Mouse (Mus musculus) hindbrain, embryonic 14.5 days (tissue): ENCODE data around the gene Klhl6. TPM values are rescaled to one million over a fixed set of nuclear protein-coding genes. Genes with fewer than 3 reads are reported as not detected.

ENCODE experiments used
- ATAC-seq: fragments of 200-750 bp; cut with Nextera tagmentation; 2 replicates; pipeline ENCODE4 v1.8.0; 2017; ENCODE audit warnings: moderate number of reproducible peaks, mild to moderate bottlenecking, moderate TSS enrichment, moderate library complexity; ENCODE audit not compliant: low FRiP score
- DNase-seq: peaks from one replicate; pipeline ENCODE4 v3.0.0-alpha.2; 2015; ENCODE audit warnings: low spot score
- H3K27ac ChIP-seq: fragments of 300-500 bp; sonication (generic); 2 replicates; pipeline ENCODE4 v1.5.1; 2014; ENCODE audit warnings: mild to moderate bottlenecking, moderate library complexity
- H3K27me3 ChIP-seq: fragments of 300-500 bp; sonication (generic); 2 replicates; pipeline ENCODE4 v1.6.1; 2014; ENCODE audit warnings: mild to moderate bottlenecking, low read length, mixed read lengths; ENCODE audit not compliant: control insufficient read depth, insufficient read depth
- H3K36me3 ChIP-seq: fragments of 300-500 bp; sonication (generic); replicated peaks from 2 replicates; pipeline ENCODE4 v1.6.1; 2014; ENCODE audit not compliant: control insufficient read depth, insufficient read depth
- H3K4me1 ChIP-seq: fragments of 300-500 bp; sonication (generic); replicated peaks from 2 replicates; pipeline ENCODE4 v1.6.1; 2014; ENCODE audit warnings: antibody characterized with exemption, low read length, mixed read lengths; ENCODE audit not compliant: control insufficient read depth, insufficient read depth
- H3K4me2 ChIP-seq: fragments of 300-500 bp; sonication (generic); replicated peaks from 2 replicates; pipeline ENCODE4 v1.6.1; 2014; ENCODE audit warnings: mild to moderate bottlenecking, moderate library complexity
- H3K4me3 ChIP-seq: fragments of 300-500 bp; sonication (generic); replicated peaks from 2 replicates; pipeline ENCODE4 v1.5.1; 2014; ENCODE audit warnings: mild to moderate bottlenecking, low read length
- H3K9ac ChIP-seq: fragments of 300-500 bp; sonication (generic); 2 replicates; pipeline ENCODE4 v1.6.1; 2014
- H3K9me3 ChIP-seq: fragments of 300-500 bp; sonication (generic); 2 replicates; pipeline ENCODE4 v1.6.1; 2016; ENCODE audit warnings: low read length; ENCODE audit not compliant: control insufficient read depth
- WGBS: fragments of 180-500 bp; shearing (Covaris S2); extraction: QIAGEN DNeasy Blood & Tissue Kit; methylation state at CpG from one replicate; pipeline ENCODE4 v1.1.7; 2014; 5-methylcytosine and 5-hydroxymethylcytosine counted together
- polyA plus RNA-seq: library from polyadenylated mRNA; unstranded; fragments of >200 nt; fragmentation: Nextera tagmentation; extraction: Ambion mirVana; gene quantifications from 2 replicates; pipeline ENCODE4 v1.2.1, GENCODE M21; 2014

Gene Klhl6
- polyA plus RNA-seq, 1 experiment from 2014 or later, result 3.7 TPM

GRCm38 (mm10) chr16:19975432-19975831 lies 7.4 kb downstream of the Klhl6 start:
- no peak for ATAC-seq

GRCm38 (mm10) chr16:19973480-19973879 lies 9.4 kb downstream of the Klhl6 start:
- ATAC-seq (no peak), DNase-seq (no peak)
- Histone ChIP-seq H3K27me3 (no peaks in the 10 kb centered on the region), H3K36me3 (no peaks in the 10 kb centered on the region), H3K4me2 (no peak overlapping the region), H3K9ac (no peak overlapping the region), H3K4me3 (no peak overlapping the region), H3K27ac (no peak overlapping the region), H3K4me1 (no peaks in the 10 kb centered on the region), H3K9me3 (no peaks in the 10 kb centered on the region)
- WGBS, result 100% methylated on average over 1 of the region's 1 CpGs

More at GRCm38 (mm10) chr16:19975432-19975831, 7.4 kb downstream of the Klhl6 start:
- no peak for DNase-seq
- Histone ChIP-seq H3K4me2 (no peak overlapping the region), H3K9ac (no peak overlapping the region), H3K4me1 (no peaks in the 10 kb centered on the region), H3K4me3 (no peak overlapping the region), H3K9me3 (no peaks in the 10 kb centered on the region), H3K36me3 (no peaks in the 10 kb centered on the region), H3K27me3 (no peaks in the 10 kb centered on the region), H3K27ac (no peak overlapping the region)
- WGBS, result 91% methylated on average over 4 of the region's 4 CpGs

DNA sequence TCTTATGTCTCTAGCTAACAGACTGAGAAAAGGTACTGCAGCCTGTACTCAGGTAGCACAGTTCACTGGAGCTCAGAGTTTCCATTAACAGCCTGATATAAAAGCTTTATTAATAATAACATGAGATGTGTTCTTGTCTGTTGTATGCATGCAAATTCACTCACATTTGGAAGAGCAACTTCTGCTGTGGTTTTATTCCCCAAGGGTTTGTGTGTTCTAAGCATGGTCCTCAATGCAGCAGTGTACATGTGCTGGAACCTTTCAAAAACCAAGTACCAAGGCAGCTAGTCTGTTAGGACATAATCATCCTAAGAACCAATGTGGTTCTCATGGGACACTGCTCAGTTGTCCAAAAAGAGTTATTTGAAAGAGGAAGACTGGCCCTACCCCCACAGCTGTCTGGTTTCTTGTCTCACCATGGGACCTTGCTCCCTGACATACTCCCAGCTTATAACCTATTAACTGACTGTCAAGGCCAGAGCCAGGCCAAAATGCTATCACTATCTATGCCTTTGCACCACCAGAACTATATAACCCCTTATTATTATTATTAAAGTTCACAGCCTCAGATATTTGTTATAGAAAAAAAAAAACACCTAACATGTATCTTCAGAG lies 10.0 kb downstream of the Klhl6 start:
- Histone ChIP-seq H3K27me3 (no peaks in the 10 kb centered on the region), H3K4me1 (no peaks in the 10 kb centered on the region), H3K36me3 (no peaks in the 10 kb centered on the region), H3K9ac (no peak overlapping the region), H3K27ac (no peak overlapping the region), H3K4me3 (no peak overlapping the region), H3K4me2 (no peak overlapping the region), H3K9me3 (no peaks in the 10 kb centered on the region)
- no peak for DNase-seq
- no peak for ATAC-seq

DNA sequence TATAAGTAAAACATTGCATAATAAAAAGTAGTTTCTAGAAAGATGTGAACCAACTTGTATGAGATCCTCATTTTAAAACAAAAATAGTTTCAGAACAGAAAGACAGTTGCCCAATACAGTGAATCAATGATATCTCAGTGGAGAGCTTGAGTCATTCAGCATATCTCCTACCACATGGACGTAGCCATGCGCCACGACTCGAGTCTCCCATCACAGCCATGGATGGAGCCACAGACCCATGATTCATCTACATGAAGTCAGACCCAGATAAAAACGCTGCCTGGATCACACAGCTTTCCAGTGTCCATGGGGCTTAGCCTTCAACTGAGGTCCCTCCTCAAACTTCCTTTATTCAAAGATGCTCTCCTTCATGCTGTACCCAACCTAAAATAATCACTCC lies 13.3 kb downstream of the Klhl6 start:
- Histone ChIP-seq H3K9me3 (no peaks in the 10 kb centered on the region), H3K9ac (no peak overlapping the region), H3K27me3 (no peaks in the 10 kb centered on the region), H3K4me3 (no peak overlapping the region), H3K4me2 (no peak overlapping the region), H3K4me1 (no peaks in the 10 kb centered on the region), H3K36me3 (no peaks in the 10 kb centered on the region), H3K27ac (no peak overlapping the region)
- WGBS, result 90% methylated on average over 5 of the region's 5 CpGs
- DNase-seq, result no peak
- ATAC-seq, result no peak

DNA sequence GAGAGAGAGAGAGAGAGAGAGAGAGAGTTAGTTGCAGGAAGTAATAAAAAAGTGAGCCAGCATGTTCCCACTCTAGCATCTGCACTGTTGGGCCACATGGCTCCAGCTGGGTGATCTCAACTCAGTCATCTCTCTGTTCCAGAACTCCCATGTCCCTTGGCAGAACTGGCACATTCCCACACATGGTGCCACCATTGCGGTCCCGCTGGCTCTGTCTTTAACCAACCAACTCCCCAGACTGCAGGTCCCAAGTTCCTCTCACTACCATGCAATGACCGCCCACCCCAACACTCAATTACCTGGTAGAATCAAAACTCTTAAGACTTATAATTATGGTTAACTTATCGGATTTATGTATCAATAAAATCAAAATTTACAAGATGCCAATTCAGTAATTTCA lies 14.2 kb downstream of the Klhl6 start:
- Histone ChIP-seq H3K9me3 (no peaks in the 10 kb centered on the region), H3K36me3 (no peaks in the 10 kb centered on the region), H3K9ac (no peak overlapping the region), H3K4me1 (no peaks in the 10 kb centered on the region), H3K27ac (no peak overlapping the region), H3K4me3 (no peak overlapping the region), H3K27me3 (no peaks in the 10 kb centered on the region), H3K4me2 (no peak overlapping the region)
- ATAC-seq (no peak), DNase-seq (no peak)
- WGBS, result 96% methylated on average over 4 of the region's 4 CpGs

GRCm38 (mm10) chr16:19967897-19968392 lies 14.9 kb downstream of the Klhl6 start:
- ATAC-seq (no peak), DNase-seq (no peak)
- Histone ChIP-seq H3K36me3 (no peaks in the 10 kb centered on the region), H3K9ac (no peak overlapping the region), H3K4me1 (no peaks in the 10 kb centered on the region), H3K27me3 (no peaks in the 10 kb centered on the region), H3K4me2 (no peak overlapping the region), H3K4me3 (no peak overlapping the region), H3K9me3 (no peaks in the 10 kb centered on the region), H3K27ac (no peak overlapping the region)
- WGBS, result 88% methylated on average over 1 of the region's 1 CpGs

DNA sequence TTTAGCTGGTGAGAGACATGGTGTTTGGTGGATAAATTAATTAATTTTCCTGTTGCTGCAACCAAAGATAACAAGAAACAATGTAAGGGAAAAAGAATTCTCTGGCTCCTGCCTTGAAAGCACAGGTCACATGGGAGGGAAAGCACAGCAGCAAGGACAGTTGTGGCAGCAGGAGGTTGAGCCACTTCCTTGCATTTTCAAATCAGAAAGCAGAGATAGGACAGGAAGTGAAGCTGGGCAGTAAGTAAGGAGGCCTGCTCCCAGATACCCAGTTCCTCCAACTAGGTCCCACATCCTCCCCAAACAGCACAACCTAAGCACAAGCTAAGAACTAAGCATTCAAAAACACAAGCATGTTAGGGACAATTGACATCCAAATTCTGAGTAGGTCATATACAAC lies 15.9 kb downstream of the Klhl6 start:
- no peaks in the 10 kb centered on the region for H3K27me3 ChIP-seq
- H3K36me3 ChIP-seq, result no peaks in the 10 kb centered on the region
- ATAC-seq (no peak), DNase-seq (no peak)
- no peaks in the 10 kb centered on the region for H3K4me1 ChIP-seq
- H3K9ac ChIP-seq, result no peak overlapping the region
- H3K9me3 ChIP-seq, result no peaks in the 10 kb centered on the region
- no peak overlapping the region for H3K4me3 ChIP-seq
- no peak overlapping the region for H3K27ac ChIP-seq
- H3K4me2 ChIP-seq, result no peak overlapping the region

DNA sequence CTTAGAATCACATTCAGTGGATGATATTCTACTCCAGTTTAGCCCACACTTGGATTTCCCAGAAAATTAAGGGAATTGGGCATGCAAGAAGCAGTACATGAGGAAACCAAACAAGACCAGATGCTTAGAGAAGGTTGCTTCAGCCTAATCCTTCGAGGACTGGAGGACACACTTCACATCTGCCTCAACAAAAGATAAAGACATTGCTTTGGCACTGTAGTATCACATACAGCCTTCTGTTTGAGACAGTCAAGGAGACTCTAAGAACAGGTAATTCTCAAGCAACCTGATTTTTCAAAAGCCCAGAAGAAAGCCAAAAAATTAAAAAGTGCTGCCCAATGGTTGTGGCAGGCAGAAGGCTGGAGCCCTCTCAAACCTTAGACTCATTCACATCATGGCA lies 16.4 kb downstream of the Klhl6 start:
- H3K27ac ChIP-seq, result no peak overlapping the region
- H3K4me2 ChIP-seq, result no peak overlapping the region
- WGBS, result 79% methylated on average over 1 of the region's 1 CpGs
- H3K4me1 ChIP-seq, result no peaks in the 10 kb centered on the region
- DNase-seq, result no peak
- no peaks in the 10 kb centered on the region for H3K27me3 ChIP-seq
- H3K4me3 ChIP-seq, result no peak overlapping the region
- no peaks in the 10 kb centered on the region for H3K36me3 ChIP-seq
- H3K9me3 ChIP-seq, result no peaks in the 10 kb centered on the region
- no peak for ATAC-seq
- H3K9ac ChIP-seq, result no peak overlapping the region

DNA sequence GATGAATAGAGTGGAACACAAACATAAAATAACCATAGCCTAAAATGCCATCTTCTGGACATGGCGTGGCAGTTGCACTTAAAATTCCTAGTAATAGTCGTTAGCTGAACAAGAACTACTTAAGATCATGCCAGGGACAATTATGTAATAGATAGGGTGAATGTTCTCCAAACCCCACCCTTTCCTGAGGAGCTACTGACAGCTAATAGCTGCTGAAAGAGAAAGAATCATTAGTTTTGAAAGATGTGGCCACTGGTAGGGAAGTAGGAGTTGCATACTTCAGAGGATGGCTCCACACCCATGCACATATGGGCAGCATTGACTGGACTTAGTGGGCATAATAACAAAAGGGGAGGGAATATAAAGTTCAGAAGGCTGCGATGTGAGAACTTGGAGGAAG lies 19.9 kb downstream of the Klhl6 start:
- no peaks in the 10 kb centered on the region for H3K27me3 ChIP-seq
- H3K9me3 ChIP-seq, result no peaks in the 10 kb centered on the region
- no peaks in the 10 kb centered on the region for H3K36me3 ChIP-seq
- H3K9ac ChIP-seq, result no peak overlapping the region
- 91% methylated on average over 3 of the region's 3 CpGs for WGBS
- DNase-seq (no peak), ATAC-seq (no peak)
- no peak overlapping the region for H3K4me2 ChIP-seq
- no peak overlapping the region for H3K4me3 ChIP-seq
- no peak overlapping the region for H3K27ac ChIP-seq
- H3K4me1 ChIP-seq, result no peaks in the 10 kb centered on the region

GRCm38 (mm10) chr16:19961070-19961469 lies 21.8 kb downstream of the Klhl6 start:
- Histone ChIP-seq H3K27me3 (no peaks in the 10 kb centered on the region), H3K9ac (no peak overlapping the region), H3K36me3 (no peaks in the 10 kb centered on the region), H3K4me2 (no peak overlapping the region), H3K27ac (no peak overlapping the region), H3K9me3 (no peaks in the 10 kb centered on the region), H3K4me3 (no peak overlapping the region), H3K4me1 (no peaks in the 10 kb centered on the region)
- 99% methylated on average over 2 of the region's 2 CpGs for WGBS
- ATAC-seq (no peak), DNase-seq (no peak)
